Mouse (Mus musculus) v-Abl transformed pro-B cells (cell line): Measurements from ENCODE around the gene Chdh.

Experiments used
- in situ Hi-C, 2 experiments: fragments of 400-800 bp; cut with MboI; formaldehyde crosslinking; loops; one replicate each; pipeline ENCODE4 v1.15.1; 2025; ENCODE audit not compliant: unreplicated experiment in 2 of 2

The Chdh gene

DNA sequence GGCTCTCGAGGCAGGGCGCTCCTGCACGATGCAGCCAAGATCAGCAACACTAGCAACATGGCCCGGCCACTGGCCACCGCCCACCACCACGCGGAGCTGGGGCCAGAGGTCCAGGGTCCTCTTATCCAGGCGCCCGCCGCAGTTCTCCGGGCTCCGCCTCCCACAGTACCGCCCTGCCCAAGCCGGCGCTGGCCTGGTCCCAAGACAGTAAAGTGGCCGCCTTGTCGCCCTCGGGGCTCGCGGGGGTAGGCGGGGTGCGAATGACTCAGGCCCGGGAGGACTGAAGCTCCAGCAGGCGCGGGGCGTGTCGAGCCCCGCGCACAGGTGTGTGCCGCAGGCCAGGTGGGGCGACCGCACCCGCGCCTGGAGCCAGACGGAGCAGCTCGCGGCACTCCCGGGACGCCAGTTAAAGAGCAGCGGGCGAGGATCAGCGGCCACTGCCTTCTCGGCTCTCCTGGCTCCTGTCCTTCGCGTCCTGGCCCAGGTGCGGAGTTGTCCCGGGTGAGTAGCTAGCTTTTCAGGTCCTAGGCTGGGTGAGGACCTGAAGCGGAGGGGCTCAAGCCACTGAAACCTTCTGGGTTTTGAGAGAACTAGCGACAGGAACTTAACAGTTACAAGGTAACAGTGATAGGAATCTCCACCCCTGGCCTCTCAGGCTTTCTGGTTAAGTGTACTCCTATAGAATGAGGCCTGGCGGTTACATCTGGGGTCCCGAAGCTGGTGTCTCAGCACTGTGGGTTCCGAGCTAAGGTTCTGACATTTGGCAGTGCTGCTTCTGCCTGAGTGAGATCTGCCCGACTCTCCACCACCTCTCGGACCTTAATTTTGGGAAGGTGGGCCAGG, at the start of gene Chdh, which contains the start of gene Il17rb:
Gene Chdh, plus strand, starts transcription at position 291 of the 843 bp plus-strand sequence.
Gene Il17rb, minus strand, starts transcription at position 164 of the 843 bp plus-strand sequence.
- in situ Hi-C loops: no loop called here

DNA sequence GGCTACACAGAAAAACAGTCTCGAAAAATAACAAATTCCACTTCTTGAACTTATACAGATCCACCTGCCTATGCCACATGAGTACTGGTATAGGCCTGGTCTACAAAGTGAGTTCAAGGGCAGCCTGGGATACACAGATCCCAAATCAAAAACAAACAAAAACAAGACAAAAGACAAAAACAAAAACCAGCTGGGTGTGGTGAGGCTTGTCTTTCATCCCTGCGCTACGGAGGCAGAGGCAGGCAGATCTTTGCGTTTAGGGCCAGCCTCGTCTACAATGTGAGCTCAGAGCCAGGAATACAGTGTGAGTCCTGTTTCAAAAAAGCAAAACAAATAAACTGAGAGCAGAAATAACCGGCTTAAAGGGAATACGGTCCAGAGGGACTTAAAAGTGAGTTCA, 41.2 kb upstream of the Chdh start:
- in situ Hi-C loops: loop anchor here in 1 of 2 experiments (25.0 kb wide), 1 partner anchor 1870 kb away; the partner anchor contains the start of gene Ankrd28

DNA sequence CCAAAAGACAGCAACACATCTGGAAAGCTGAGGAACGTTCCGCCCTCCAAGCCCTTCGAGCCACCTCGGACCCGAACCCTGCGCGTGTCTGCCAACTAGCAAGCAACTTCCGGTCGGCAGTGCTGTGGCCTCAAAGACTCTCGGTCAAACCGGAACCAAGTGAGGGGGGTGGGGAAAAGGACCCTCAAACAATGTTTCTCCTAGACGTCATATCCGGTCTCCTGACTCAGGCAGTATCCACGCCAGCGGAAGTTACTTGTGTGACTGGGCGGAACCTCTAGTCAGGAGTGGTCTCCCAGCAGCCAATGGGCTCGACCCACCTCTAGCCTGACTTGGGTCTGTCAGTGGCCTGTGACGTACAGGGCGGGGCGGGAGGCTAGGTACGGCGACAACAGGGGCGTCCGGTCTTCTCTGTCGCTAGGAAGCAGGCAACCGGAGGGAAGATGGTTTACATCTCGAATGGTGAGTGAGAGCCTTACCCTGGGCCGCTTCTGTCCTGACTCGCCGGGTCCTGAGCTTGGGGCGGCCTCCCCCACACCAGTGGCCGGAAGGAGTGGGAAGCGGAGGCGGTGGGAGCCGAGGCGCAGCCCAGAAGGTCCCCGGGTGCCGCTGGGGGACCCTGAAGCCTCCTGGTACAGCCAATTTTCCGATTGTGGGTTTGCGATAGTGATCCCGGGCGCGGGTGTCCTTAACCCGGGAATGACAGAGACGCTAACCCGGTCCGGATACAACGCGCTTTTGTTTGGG, 40.6 kb upstream of the Chdh start, which contains the start of gene Selenok:
Gene Selenok, plus strand, starts transcription at position 234 of the 747 bp plus-strand sequence.
- in situ Hi-C loops: loop anchor here in 1 of 2 experiments (25.0 kb wide), 1 partner anchor 1869 kb away; the partner anchor contains the start of gene Ankrd28

DNA sequence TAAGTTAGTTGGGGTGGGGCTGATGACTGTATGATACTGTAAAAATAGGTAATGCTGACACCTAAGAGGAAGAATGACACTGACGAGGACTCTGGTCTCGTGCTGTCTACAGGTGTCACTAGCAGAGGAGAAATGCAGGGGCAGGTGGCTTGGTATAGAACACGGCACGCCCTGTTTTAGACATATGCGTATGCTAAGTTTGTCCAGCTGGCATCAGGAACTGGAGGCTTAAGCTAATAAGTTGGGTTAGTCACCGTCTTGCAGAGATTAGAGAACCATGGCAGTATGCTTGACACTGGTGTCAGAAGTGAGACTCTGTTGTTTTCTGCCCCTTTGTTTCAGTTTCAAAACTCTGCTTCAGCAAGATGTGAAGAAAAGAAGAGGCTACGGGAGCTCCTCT, 37.4 kb upstream of the Chdh start:
- in situ Hi-C loops: loop anchor here (10.0 to 25.0 kb wide), 2 partner anchors 703 to 1866 kb away; partner anchors contain the start of gene Ankrd28 (in 1 of the 2)

DNA sequence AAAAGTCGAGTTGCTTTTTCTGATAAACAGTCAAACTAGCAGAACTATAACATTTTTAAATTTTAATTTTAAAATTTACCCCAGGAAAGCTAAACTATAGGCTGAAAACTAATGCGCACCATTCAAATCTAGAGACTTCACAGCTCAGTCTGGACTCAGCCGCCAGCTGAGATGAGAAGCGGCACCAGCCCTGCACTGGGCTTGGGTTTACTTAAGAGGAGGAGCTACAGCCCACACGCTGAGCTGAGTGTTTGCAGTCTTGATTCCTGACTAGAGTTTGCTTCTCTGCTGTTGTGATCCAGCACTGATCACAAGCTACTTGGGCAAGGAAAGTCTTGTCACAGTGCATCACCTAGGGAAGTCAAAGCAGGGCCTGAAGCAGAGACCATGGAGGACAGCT, 36.8 kb upstream of the Chdh start:
- in situ Hi-C loops: loop anchor here (10.0 to 25.0 kb wide), 2 partner anchors 703 to 1865 kb away; partner anchors contain the start of gene Ankrd28 (in 1 of the 2)

DNA sequence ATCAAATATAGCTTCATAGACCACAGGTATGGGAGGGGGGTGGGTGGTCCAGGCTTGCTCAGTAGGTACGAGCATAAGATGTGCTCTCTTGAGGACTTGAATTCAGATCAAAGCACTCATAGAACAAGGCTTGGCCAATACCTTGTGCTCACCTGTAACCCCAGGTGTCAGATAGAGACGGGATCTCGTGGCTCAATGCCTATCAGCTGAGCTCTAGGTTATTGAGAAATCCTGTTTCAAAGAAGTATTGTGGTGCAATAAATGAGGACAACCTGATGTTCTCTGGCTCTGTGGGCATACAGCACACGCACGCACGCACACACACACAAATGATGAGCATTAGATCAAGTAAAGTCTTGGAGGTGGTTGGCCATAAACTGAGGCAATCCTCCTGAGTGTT, 31.9 kb upstream of the Chdh start:
- in situ Hi-C loops: loop anchor here in 1 of 2 experiments (10.0 kb wide), 1 partner anchor 698 kb away; no protein-coding TSS in a partner anchor

DNA sequence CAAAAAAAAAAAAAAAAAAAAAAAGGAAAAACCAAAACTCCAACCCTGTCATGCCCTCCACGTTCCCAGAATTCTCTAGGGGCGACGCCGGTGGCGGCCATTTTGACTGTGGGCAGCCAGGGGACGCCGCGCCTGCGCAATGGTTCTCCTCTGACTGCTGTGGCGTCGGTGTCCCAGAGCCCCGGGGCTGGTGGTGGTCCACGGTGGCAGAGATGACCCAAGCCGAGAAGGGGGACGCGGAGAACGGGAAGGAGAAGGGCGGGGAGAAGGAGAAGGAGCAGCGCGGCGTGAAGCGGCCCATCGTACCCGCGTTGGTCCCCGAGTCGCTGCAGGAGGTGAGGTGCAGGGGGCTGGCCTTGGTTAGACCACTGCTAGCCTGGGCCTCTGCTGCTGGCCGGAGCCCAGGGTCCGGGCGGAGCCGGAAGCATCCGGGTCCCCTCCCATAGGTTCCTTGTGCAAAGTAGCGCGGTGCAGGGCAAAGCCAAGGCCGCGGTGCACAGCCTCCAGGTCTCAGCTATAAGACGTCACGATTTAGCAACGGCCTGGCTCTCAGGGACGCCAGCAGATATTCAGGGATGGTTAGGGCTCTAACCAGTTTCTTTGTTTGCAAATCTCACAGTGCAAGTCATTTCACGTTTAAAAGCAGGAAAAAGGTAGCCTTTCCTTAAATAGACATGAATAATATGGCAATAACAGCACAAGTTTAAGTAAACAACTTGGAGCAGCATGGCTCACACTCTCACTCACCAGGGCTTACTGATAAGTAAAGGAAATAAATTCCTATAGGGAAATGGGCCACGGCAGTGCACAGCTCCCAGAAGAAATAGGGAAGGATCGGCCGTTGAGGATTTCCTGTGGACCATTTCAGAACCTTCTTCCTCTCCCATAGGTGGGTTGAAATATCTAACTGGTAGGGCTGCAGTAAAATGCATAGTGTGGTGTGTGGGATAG, 30.3 kb upstream of the Chdh start, which contains the start of gene Actr8:
Gene Actr8, plus strand, starts transcription at position 84 of the 951 bp plus-strand sequence.
- in situ Hi-C loops: loop anchor here in 1 of 2 experiments (10.0 kb wide), 1 partner anchor 696 kb away; no protein-coding TSS in a partner anchor

DNA sequence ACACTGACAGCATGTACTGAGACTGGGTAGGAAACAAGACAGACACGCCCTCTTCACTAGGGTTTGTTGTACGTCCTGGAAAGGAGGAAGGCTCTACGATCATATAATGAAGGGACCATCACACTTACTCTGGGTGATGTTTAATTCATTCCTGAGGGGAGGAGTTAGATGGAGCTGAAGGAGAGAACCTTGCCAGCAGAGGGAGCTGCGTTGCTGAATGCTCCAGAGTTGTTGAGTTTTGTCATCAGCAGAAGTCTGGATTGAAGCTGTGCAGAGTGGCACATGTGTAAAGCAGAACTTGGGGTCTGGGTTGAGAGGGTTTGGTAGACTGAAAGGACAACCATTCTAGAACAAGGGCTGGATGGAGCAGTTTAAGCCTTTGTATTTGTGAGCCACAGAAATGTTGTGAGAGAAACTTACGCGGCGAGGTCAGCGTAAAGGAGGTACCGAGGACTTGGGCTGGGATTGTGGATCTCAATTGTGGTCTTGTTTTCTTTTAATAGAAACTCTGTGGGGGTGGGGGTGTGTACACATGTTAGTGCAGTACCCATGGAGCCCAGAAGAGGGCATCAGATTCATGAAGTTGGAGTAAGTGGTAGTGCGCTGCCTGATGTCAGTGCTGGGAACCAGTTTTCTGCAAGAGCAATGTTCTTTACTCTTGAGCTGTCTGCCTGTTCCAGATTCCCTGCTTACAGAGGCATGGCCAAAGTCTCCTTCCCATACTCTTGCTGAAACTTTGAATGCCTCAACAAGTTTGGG, 28.2 kb upstream of the Chdh start:
- in situ Hi-C loops: loop anchor here in 1 of 2 experiments (10.0 kb wide), 1 partner anchor 534 kb away; no protein-coding TSS in a partner anchor

DNA sequence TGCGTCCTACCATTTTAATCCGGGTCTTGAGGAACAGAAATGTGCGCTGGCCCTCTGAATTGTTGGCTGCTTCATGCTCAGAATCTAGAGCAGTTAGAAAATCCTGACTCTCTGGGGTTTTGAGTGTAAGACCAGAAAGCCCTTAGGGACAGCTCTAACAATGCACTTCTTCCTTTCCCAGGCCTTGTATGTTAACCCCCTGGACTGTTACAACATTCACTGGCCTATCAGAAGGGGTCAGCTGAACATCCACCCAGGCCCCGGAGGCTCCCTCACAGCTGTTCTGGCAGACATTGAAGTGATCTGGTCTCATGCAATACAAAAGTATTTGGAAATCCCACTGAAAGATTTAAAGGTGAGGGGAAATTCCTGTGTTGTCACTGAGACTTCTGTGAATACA, 22.7 kb upstream of the Chdh start:
- in situ Hi-C loops: loop anchor here in 1 of 2 experiments (10.0 kb wide), 1 partner anchor 529 kb away; no protein-coding TSS in a partner anchor

DNA sequence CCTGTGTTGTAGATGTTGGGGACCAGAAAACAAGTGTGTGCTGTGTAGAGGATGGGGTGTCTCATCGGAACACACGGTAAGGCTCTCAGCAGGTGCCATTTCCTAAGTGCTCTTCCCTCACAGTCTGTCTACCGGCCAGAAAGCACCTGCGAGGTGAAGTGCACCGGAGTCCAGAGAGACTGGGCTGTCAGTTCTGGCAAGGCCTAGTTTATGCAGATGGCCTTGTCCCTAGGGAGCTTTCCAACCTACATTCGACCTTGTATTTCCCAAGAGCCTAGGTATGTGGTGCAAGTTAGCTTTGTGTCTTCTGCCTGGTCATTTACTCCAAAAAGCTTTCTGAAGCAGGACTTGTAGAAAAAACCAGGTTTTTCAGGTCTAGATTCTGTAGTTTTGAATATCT, 21.5 kb upstream of the Chdh start:
- in situ Hi-C loops: loop anchor here in 1 of 2 experiments (10.0 kb wide), 1 partner anchor 528 kb away; no protein-coding TSS in a partner anchor

DNA sequence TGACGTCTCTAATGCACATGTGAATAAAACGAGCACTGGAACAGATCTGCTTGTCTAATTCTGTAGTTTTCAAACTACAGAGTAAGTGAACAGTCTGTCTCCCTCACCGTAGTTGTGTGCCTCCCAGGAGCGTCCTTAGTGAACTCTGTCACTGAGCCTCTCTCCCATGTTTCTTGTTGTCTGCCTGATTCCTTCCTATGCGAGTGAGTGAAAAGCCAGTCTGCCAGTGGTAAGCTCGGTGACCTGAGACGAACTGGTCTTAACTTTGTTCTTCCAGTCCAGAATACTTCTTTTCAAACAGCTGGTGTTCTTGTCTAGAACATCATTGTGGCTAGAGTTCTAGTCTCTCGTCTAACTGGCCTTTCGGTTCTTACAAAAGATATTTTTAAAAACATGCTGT, 21.1 kb upstream of the Chdh start:
- in situ Hi-C loops: loop anchor here in 1 of 2 experiments (10.0 kb wide), 1 partner anchor 527 kb away; no protein-coding TSS in a partner anchor

DNA sequence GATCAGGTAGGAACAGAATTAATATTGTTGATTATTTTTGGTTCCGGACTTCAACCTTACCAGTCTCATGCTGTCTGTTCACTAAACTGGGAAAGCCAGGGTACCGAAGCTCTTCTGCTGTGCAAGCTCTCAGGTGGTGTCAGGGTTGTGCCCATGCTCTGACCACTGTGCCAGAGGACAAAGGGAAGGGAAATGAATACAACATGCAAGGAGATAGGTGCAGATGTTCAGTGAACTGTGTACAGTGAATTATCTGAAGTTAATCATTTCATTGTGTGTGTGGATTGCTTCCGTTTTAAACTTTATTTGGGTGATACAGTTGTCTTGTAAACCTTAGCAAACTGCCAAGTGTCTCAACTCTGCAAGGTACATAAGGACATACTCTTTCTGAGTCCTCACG, 20.5 kb upstream of the Chdh start:
- in situ Hi-C loops: loop anchor here in 1 of 2 experiments (10.0 kb wide), 1 partner anchor 526 kb away; no protein-coding TSS in a partner anchor

DNA sequence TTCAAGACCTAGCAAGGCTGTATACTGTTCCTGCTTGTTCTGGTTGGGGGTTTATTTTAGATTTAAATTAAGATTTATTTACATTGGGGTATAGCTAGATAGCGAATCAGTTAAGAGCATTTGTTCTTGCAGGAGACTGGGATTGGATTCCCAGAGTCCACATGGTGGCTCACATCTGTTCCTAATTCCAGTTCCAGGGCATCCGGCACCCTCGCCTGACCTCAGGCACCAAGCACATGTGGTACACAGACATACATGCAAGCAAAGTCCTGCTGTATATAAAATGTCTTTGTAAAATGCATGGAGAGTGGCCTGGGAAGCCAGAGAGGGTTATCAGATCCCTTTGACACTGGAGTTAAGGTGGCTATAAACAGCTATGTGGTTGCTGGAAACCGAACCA, 13.8 kb upstream of the Chdh start:
- in situ Hi-C loops: no loop called here

DNA sequence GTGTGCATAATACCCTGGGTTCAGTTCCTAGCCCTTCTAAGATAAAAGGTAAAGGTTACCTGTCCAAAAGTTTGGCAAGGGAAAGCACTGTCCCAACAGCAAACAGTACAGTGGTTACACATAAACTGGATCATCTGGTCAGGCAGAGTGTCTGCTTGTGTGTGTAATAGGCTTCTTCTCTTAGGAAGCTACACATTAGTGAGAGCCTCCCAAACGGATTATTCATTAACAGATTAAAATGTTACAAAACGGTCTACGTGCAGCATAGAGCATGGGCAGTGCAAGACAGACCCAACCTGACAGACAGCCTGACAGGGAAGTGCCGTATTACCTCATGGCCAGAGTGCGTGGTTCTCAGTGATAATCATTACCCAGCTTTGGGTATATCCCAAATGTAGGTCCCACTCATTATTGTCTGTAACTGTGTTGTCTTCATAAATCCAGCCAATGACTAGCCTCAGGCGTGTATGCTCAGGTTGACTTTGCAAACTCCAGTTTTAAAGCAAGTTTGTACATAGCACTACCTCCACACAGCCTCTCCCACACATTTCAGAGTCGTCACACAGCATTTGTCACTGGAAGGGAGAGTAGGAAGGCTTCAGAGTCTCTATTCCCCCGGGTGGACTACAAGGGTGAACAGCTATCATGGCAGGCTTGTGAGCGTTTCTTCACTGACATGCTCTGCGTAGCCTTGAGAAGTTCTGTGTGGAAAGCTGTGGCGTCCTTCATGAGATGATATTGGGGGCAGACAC, 12.6 kb upstream of the Chdh start:
- in situ Hi-C loops: no loop called here

DNA sequence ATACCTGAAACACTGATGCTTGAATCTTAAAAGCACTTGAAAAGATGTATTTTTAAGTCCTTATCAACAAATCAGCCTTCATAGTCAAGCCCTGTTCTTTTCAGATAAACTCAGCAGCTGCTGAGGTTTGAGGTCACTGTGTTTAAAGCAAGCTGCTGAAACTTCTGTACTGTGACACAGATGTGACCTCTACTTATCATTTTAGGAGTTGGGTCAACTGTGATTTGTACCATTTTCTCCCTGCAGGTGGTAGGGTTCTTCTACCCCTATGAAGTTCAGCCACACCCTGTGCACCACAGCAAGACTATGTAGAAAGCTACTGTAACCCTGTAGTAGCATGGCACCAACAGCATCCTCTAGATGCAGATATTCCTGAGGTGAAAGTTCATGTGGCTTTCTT, 11.5 kb upstream of the Chdh start:
- in situ Hi-C loops: no loop called here

DNA sequence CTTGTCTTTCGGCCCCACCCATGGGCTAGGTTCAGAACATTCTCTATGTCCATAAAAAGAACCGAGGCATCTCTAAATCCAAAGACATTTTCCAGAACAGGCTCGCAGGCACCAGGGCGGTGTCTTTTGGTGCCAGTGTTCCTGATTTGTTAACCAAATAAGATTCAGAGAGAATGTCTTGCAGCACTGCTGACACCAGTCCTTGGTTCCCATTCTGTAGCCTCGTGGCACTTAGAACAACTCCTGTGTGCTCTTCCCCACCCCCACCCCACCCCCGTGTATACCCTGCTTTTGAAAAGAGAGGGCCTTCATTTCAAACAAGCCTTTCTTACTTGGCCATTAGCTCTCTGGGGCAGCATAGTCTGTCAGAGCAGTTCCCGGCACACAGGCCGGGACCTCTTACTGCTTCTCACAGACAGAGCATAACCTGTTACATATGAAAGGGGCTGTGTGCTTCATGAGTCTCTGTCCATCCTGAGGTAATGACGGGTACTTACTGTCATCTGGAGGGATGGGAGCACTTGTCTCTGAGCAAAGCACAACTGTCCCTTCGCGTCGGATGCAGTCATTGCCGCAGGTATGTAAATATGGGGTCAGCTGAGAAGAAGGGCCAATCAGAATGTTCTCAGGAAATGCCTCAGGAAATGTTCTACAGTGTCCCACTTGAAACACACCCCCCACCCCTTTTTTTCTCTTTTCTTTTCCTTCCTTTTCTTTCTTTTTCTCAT, 9.9 kb upstream of the Chdh start:
- in situ Hi-C loops: no loop called here

DNA sequence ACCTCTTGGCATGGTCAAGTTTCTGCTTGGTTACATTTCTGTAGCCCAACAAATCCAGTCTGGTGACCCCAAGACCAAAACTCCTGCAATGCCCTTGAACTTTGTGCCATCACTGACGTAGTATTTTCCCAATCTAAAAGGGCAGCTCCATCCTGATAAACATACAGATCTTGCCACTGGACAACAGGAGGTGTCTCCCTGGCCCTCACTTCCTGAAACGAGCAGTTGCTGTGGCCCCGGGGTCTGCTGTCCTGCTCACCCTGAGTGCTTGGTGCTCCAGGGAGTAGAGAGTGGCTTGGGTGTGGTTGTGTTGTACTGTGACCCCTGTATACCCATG, 9.4 kb upstream of the Chdh start:
- in situ Hi-C loops: no loop called here
